Mouse (Mus musculus): ENCODE data around the gene Zfp142.
A peak's percentile ranks its signal among the peaks of the same experiment; 100 is the strongest.

Zfp142 gene

DNA sequence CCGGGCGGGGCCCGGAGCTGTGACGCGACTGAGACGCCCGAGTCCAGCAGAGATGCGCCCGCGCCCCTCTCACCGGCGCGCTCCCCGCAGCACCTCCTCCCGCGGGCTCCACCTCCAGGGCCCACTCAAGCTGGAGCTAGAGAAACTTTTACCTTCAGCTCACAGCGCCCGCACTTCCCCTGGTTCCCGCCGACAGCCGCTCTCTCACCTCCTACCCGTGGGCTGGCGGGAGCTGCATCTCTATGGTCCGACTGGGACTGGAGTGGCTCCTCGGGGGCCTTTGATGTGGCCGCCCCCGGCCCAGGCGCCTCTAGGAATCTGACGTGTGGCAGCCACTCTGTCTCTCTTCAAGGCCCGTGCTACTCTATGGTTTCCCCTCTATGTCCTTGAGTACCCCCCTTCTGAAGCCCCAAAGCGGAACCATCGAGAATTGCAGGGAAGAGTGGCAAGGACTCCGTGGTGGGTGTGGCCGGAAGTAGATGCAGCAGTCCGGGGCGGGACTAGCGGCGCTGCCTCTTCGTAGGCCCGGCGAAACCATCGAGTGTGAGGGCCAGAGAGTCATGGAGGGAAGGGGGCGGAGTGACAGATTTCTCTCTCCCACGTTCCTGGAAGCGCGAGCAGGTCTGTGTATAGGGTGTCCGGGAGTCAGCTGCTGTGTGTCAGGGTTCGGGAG, at the start of gene Zfp142, which contains the start of gene Bcs1l:
Zfp142 (minus strand) TSS at position 474 of the 673 bp plus-strand sequence.
Bcs1l (plus strand) TSS at position 517 of the 673 bp plus-strand sequence.
- DNase-seq (ENCODE audit: low spot score in 2 of 2): peak; percentile 95 to 97

DNA sequence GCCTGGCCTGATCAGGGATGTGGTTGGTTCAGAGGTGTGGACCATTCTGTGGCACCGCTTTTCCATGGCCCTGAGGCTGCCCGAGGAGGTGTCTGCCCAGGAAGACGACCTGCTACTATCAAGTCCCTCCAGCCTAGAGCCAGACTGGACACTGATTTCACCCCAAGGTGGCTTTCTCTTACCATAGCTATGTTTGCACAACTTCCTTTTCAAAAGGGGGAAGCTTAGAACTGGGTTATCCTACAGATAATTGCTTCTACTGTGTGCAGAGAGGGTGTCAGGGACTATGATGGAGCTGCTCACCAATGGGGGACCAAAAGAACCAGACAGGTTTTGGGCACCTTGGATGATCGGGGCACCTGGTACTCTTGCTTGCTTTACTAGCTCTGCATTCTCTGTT, 44.7 kb upstream of the Zfp142 start:
- DNase-seq (ENCODE audit: low spot score in 2 of 2): no peak

- DNase-seq (ENCODE audit: low spot score in 2 of 2): no peak
Observed at GRCm38 (mm10) chr1:74628001-74628400, 40.0 kb upstream of the Zfp142 start.

- DNase-seq (ENCODE audit: low spot score in 2 of 2): no peak
Observed at GRCm38 (mm10) chr1:74626076-74626475, 38.0 kb upstream of the Zfp142 start.

- no peak for DNase-seq (ENCODE audit: low spot score in 2 of 2)
Observed at GRCm38 (mm10) chr1:74624183-74624582, 36.1 kb upstream of the Zfp142 start.

GRCm38 (mm10) chr1:74601267-74601962, 13.4 kb upstream of the Zfp142 start, which contains the start of the genes Rnf25 and Stk36:
Gene Rnf25 (minus strand): TSS chr1:74601397.
Gene Stk36 (plus strand): TSS chr1:74601445.
- peak; percentile 57 to 68 for DNase-seq (ENCODE audit: low spot score in 2 of 2)

GRCm38 (mm10) chr1:74600501-74601266, 12.6 kb upstream of the Zfp142 start:
- no peak for DNase-seq (ENCODE audit: low spot score in 2 of 2)

- no peak for DNase-seq (ENCODE audit: low spot score in 2 of 2)
Observed at GRCm38 (mm10) chr1:74594434-74594833, 6.4 kb upstream of the Zfp142 start.

GRCm38 (mm10) chr1:74587233-74587772, 743 bp downstream of the Zfp142 start:
- DNase-seq (ENCODE audit: low spot score in 2 of 2): no peak

- no peak for DNase-seq (ENCODE audit: low spot score in 2 of 2)
Observed at GRCm38 (mm10) chr1:74584616-74585398, 3.2 kb downstream of the Zfp142 start.

- no peak for DNase-seq (ENCODE audit: low spot score in 2 of 2)
Observed at GRCm38 (mm10) chr1:74582621-74583020, 5.4 kb downstream of the Zfp142 start.

DNA sequence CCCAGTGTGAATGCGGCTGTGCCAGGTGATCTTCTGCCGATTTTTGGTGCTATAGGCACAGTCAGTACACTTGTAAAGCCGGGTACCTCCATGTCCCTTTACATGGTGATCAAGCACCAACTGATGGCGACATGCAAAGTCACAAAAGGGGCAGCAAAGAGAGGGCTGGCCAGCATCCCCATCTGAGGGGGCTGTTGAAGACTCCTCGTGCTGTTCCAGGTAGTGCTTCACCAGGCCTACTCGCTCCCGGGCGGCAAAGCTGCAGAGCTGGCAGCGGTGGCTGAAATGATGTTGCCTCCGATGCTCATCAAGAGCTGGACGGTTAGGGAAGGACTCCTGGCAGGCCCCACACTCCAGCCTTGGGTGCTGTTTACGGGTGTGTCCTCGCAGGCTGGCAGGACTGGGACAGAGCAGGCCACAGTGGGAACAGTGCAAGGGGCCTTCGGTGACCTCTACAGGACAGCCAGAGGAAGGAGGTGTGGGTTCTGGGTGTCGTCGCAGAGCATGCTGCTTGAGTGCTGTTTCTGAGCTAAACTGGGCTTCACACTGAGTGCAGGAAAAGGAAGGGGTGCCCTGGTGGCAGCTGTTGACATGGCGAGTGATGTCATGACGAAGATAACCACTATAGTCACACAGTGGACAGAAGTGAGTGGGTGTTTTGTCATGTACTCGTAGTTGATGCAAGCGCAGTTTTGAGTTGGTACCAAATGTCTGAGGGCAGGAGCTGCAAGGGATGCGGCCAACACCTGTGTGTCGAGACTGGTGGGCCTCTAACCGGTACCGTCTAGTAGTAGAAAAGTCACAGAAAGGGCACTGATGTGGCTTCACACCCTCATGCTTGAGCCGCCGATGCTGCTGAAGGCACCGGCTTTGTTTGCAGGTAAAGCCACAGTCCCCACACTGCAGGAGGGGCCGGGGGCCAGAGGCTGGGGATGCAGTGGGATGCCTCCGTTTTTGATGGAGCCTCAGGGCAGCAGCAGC, 18.0 kb downstream of the Zfp142 start:
- no peak for DNase-seq (ENCODE audit: low spot score in 2 of 2)

- DNase-seq (ENCODE audit: low spot score in 2 of 2): no peak
Observed at GRCm38 (mm10) chr1:74565834-74566233, 22.2 kb downstream of the Zfp142 start.

- DNase-seq (ENCODE audit: low spot score in 2 of 2): no peak
Observed at GRCm38 (mm10) chr1:74559061-74559460, 29.0 kb downstream of the Zfp142 start.

- no peak for DNase-seq (ENCODE audit: low spot score in 2 of 2)
Observed at GRCm38 (mm10) chr1:74544184-74544583, 43.9 kb downstream of the Zfp142 start, which contains the start of gene Usp37. Gene Usp37 (minus strand): TSS chr1:74544284.

- DNase-seq (ENCODE audit: low spot score in 2 of 2): no peak
Observed at GRCm38 (mm10) chr1:74542451-74542961, 45.5 kb downstream of the Zfp142 start, which contains the start of gene Plcd4. Gene Plcd4 (plus strand): TSS chr1:74542888.

DNA sequence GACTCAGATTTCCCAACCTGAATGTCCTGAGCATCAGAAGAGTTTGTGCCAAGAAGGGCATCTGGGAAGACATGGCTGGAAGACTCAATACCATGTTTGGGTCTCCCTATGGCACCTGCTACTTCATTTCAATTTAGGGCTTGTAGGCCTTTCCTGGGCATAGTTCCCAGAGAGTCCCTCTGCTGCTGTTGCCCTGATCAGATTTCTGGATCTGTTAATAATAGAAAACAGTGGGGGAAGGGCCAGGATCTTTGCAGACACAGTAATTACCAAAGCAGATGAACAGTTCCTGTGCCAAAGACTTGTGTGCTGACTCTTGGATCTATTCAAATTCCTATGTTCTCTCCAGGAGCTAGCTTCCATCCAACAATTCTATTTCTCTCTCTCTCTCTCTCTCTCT, 49.4 kb downstream of the Zfp142 start:
- no peak for DNase-seq (ENCODE audit: low spot score in 2 of 2)

GRCm38 (mm10) chr1:74528589-74528988, 59.5 kb downstream of the Zfp142 start:
- no peak for DNase-seq (ENCODE audit: low spot score in 2 of 2)

DNA sequence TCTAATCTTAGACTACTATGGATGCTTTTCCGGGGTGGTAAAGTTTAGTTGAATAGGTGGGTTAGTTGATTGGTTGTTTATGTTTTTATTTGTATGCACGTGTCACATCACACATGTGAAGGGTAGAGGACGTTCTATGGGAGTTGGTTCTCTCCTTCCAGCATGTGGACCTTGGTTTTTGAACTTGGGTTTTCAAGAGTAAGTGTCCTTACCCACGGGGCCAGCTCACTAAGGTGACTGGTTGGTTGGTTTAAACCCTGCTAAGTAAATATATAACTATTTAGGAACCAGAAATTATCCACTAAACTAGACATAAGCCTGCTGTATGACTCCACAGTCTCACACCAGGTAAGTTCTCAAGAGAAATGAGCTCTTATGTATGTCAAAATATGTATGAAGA, 63.3 kb downstream of the Zfp142 start:
- DNase-seq (ENCODE audit: low spot score in 2 of 2): no peak

DNA sequence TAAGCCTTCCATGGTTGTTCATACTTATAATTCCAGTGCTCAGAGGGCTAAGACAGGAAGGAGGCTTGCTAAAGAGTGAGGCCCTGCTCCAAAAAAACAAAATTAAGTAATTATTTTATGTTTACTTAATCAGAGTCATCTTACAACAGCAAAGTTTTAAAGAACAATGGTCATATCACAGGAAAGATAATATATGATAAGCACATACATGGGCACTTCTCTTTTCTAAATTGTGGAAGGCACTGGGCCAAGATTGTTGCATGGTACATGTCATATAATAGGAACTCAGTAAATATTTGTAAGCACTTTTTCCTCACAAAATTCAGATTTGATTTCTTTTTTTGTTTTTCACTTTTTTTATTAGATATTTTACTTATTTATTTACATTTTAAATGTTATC, 68.2 kb downstream of the Zfp142 start:
- DNase-seq (ENCODE audit: low spot score in 2 of 2): no peak
